Mouse (Mus musculus): ENCODE data around the gene Fam133b. TPM values are rescaled to one million over a fixed set of nuclear protein-coding genes. Genes with fewer than 3 reads are reported as not detected.
"Not testable (repeated sequence)": the region's sequence is repeated elsewhere in the genome, so short reads cannot be mapped to it uniquely, and the experiment has no call there.

The Fam133b gene
- polyA plus RNA-seq, 1 experiment: 13.4 TPM

GRCm38 (mm10) chr5:3516481-3517075 is 27.1 kb upstream of the Fam133b start:
- Histone ChIP-seq H3K36me3 (replicated peaks; ENCODE audit: low read length) (peaks cover 70% of the 10 kb centered on the region), H3K4me3 (replicated peaks) (peak overlapping the region; percentile 8), H3K9me3 (no peaks in the 10 kb centered on the region), H3K27me3 (replicated peaks) (no peaks in the 10 kb centered on the region), H3K4me1 (peaks cover 57% of the 10 kb centered on the region)
- no peak for TF ChIP-seq FLI1 (IDR thresholded peaks at IDR 0.05; ENCODE audit: low read length)

- Histone ChIP-seq H3K9me3 (no peaks in the 10 kb centered on the region), H3K4me3 (replicated peaks) (no peak overlapping the region), H3K4me1 (peaks cover 21% of the 10 kb centered on the region), H3K27me3 (replicated peaks) (no peaks in the 10 kb centered on the region), H3K36me3 (replicated peaks; ENCODE audit: low read length) (peaks cover 91% of the 10 kb centered on the region)
- TF ChIP-seq GATA1 (IDR thresholded peaks at IDR 0.05; ENCODE audit: borderline replicate concordance, low read length) (no peak), FLI1 (IDR thresholded peaks at IDR 0.05; ENCODE audit: low read length) (no peak)
Observed at GRCm38 (mm10) chr5:3520493-3521359, 22.9 kb upstream of the Fam133b start.

GRCm38 (mm10) chr5:3521741-3522140 is 21.9 kb upstream of the Fam133b start:
- TF ChIP-seq GATA1 (IDR thresholded peaks at IDR 0.05; ENCODE audit: borderline replicate concordance, low read length) (no peak), FLI1 (IDR thresholded peaks at IDR 0.05; ENCODE audit: low read length) (no peak)
- Histone ChIP-seq H3K4me1 (peaks cover 11% of the 10 kb centered on the region), H3K36me3 (replicated peaks; ENCODE audit: low read length) (peaks cover 89% of the 10 kb centered on the region), H3K4me3 (replicated peaks) (no peak overlapping the region), H3K9me3 (no peaks in the 10 kb centered on the region), H3K27me3 (replicated peaks) (no peaks in the 10 kb centered on the region)

GRCm38 (mm10) chr5:3522826-3523225 is 20.8 kb upstream of the Fam133b start:
- H3K27me3 ChIP-seq (replicated peaks): no peaks in the 10 kb centered on the region
- H3K4me1 ChIP-seq: peaks cover 11% of the 10 kb centered on the region
- no peaks in the 10 kb centered on the region for H3K9me3 ChIP-seq
- H3K4me3 ChIP-seq (replicated peaks): no peak overlapping the region
- TF ChIP-seq GATA1 (IDR thresholded peaks at IDR 0.05; ENCODE audit: borderline replicate concordance, low read length) (no peak), FLI1 (IDR thresholded peaks at IDR 0.05; ENCODE audit: low read length) (no peak)
- peaks cover 89% of the 10 kb centered on the region for H3K36me3 ChIP-seq (replicated peaks; ENCODE audit: low read length)

- peaks cover 7% of the 10 kb centered on the region for H3K4me1 ChIP-seq
Observed at GRCm38 (mm10) chr5:3527041-3527691, 16.5 kb upstream of the Fam133b start.

GRCm38 (mm10) chr5:3529585-3530189 is 13.9 kb upstream of the Fam133b start:
- TF ChIP-seq FLI1 (IDR thresholded peaks at IDR 0.05; ENCODE audit: low read length) (no peak), GATA1 (IDR thresholded peaks at IDR 0.05; ENCODE audit: borderline replicate concordance, low read length) (no peak)
- no peaks in the 10 kb centered on the region for H3K9me3 ChIP-seq
- H3K27me3 ChIP-seq (replicated peaks): peaks cover 2% of the 10 kb centered on the region
- H3K4me3 ChIP-seq (replicated peaks): no peak overlapping the region
- H3K36me3 ChIP-seq (replicated peaks; ENCODE audit: low read length): peaks cover 41% of the 10 kb centered on the region
- H3K4me1 ChIP-seq: peaks cover 9% of the 10 kb centered on the region

More at GRCm38 (mm10) chr5:3527041-3527691, 16.5 kb upstream of the Fam133b start:
- Histone ChIP-seq H3K27me3 (replicated peaks) (no peaks in the 10 kb centered on the region), H3K4me3 (replicated peaks) (no peak overlapping the region), H3K36me3 (replicated peaks; ENCODE audit: low read length) (peaks cover 65% of the 10 kb centered on the region), H3K9me3 (no peaks in the 10 kb centered on the region)
- TF ChIP-seq GATA1 (IDR thresholded peaks at IDR 0.05; ENCODE audit: borderline replicate concordance, low read length) (no peak), FLI1 (IDR thresholded peaks at IDR 0.05; ENCODE audit: low read length) (no peak)

GRCm38 (mm10) chr5:3532048-3532447 is 11.6 kb upstream of the Fam133b start:
- not testable (repeated sequence) for H3K9me3 ChIP-seq; H3K27me3 ChIP-seq (replicated peaks); H3K4me3 ChIP-seq (replicated peaks)
- H3K4me1 ChIP-seq: peaks cover 20% of the 10 kb centered on the region
- peaks cover 25% of the 10 kb centered on the region for H3K36me3 ChIP-seq (replicated peaks; ENCODE audit: low read length)

GRCm38 (mm10) chr5:3536592-3537212 is 6.9 kb upstream of the Fam133b start:
- H3K9me3 ChIP-seq: no peaks in the 10 kb centered on the region

More at GRCm38 (mm10) chr5:3536592-3537212, 6.9 kb upstream of the Fam133b start:
- H3K4me1 ChIP-seq: peaks cover 36% of the 10 kb centered on the region
- H3K4me3 ChIP-seq (replicated peaks): peak overlapping the region; percentile 14
- TF ChIP-seq GATA1 (IDR thresholded peaks at IDR 0.05; ENCODE audit: borderline replicate concordance, low read length) (no peak), FLI1 (IDR thresholded peaks at IDR 0.05; ENCODE audit: low read length) (no peak)
- peaks cover 14% of the 10 kb centered on the region for H3K27me3 ChIP-seq (replicated peaks)
- no peaks in the 10 kb centered on the region for H3K36me3 ChIP-seq (replicated peaks; ENCODE audit: low read length)
